Mouse (Mus musculus) ovary, postnatal 36 days (tissue): ENCODE results near the gene Frmd4a.
"Not testable (repeated sequence)": the region's sequence is repeated elsewhere in the genome, so short reads cannot be mapped to it uniquely, and the experiment has no call there.

Experiments used
- DNase-seq: peaks from one replicate; pipeline ENCODE4 v3.0.0; 2022; ENCODE audit warnings: low spot score, mixed read lengths

The Frmd4a gene

DNA sequence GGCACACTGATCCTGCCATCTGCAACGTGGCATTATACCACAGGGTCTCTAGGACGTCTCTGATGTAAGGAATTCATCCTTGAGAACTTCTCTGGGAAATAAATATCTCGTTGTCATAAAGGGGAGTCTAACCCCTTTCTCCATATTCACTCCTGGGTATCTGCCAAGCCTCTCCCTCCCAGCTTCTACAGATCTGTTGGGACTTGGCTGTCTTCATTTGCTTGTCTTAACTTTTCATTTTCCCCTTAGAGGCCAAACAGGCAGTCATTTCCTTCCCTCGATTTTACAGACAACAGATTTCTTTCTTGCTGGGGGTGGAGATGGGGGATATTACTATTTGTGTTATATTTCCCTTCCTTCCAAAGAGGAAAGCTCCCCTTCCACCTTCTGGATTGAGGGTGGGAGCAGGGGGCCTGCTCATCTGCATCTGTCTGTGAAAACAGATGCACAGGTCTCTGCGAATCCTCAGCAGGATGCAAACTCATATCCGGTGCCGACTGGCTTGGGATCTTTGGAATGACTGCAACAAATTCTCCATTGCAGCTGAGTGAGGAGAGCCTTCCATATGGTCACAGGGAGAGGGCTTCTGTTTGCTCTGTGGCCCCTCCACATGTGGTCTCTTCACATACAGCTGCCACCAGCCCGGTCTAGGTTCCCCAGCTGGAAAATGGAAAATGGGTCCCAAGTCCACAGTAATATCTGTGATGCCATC, 562.0 kb downstream of the Frmd4a start:
- DNase-seq, result no peak

DNA sequence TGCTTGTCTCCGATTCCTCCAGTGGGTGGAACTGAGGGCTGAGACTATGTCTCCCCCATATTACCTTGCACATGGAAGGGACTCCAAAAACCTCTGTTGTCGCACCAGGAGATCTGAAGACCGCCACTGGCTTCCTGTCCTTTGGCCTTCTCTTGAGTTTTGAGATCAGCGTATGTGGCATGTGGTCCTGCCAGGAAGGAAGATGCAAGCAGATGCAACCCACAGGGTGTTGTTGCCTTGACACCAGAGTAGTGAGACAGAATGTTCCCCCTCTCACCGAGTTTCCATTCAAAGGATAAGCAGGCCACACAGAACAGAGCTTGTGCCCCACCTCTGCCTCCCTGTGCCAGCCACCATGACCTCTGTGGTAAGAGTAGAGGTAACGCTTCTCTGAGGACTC, 563.1 kb downstream of the Frmd4a start:
- no peak for DNase-seq

- DNase-seq, result no peak
These were observed 565.4 kb downstream of the Frmd4a start for GRCm38 (mm10) chr2:4582930-4583329.

DNA sequence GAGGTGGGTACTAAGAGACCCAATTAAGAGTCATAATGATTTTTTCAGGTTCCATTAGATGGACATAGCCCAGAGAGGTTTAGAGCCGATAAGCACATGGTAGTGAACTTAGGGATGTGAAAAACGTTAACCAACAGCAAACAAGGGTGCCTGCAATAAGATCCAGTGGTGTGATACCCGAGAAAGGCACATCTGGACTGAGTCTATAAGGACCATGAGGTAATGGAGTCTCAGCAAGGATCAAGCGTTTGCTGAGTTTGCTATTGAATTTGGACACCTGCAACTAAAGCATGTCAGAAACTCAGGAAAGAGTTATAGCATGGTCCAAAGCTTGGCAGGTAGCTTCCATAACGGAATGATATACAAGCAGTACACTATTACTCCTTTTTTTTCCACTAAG, 566.7 kb downstream of the Frmd4a start:
- DNase-seq, result no peak

DNA sequence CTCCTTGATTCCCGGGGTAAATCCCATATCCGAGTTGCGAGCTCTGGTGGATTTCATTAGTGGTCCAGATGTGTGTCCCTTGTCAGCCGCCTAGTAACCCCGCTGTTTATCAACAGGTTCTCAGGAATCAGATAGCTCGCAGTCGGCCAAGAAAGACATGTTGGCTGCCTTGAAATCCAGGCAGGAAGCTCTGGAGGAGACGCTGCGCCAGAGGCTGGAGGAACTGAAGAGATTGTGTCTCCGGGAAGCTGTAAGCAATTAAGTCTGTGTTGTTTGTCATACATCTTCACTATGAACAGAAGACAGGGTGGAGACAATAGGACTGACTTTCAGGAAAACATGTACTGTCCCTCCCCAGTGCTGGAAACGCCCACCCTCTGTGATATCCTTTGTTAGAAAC, 568.7 kb downstream of the Frmd4a start:
- DNase-seq, result no peak

DNA sequence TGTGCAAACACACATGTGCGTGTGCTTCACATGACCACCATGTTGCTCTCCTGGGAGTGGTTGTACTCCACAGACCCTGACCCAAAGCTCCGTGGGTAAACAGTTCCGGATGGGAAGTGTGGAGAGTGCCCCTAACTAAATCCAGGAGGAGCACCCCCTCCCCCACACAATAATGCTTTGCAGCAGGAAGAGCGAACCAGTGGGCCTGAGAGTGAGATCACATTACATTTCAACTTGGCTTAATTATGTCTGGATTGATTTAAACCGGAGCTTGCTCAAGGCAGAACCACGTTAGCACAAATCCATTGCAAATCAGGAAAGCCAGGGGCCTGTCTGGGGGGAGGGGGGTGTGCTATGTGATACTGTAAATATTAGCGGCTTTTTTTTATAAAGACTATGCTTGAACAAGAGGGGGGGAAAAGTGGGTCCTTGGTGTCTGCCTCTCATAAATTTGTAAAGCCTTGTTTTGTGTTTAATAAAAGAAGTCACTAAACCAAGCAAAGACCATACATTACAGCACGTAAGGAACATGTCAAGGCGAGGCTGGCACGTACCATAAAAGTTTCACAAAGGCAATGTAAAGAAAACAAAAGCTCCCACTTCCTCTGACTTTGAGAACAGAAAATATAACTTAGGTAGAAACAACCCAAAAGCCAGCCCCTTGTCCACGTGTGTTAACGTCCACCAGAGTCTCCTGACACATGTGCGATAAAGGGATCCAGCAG, 570.3 kb downstream of the Frmd4a start:
- DNase-seq, result no peak

DNA sequence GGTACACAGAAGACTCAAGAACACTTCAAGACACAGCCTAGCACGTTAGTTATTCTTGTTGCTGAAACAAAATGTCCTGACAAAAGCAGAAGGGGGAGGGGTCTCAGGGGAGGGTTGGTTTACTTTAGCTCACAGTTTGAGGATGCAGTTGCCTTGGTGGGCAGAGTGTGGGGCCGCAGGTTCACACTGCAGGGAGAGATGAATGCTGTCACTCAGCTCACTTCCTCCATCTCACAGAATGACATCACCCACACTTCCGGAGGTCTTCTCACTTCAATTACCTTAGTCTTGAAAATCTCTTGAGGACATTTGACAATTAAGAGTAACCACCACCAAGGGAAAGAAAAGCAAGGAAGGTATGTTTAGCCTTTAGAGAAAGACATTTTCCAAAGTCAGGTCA, 574.1 kb downstream of the Frmd4a start:
- DNase-seq, result no peak

DNA sequence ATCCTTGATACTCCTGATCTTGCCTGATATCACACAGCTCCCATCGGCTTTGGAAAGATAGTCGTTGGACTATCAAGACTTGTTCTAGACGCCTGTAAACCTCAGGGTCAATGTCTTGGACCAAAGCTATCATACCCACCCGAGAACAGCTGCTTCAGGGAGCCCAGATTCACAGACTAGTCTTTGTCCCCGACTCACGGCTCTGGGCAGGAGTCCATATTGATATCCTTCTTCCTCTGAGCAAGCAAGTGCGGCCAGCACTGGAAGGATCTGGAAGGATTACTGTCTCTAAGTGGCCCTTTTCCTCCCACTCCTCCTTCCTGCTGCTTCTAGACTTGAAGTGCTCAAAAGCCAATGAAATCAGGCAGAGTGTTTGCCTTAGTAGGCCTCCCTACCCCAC, 575.1 kb downstream of the Frmd4a start:
- DNase-seq, result no peak

- peak; percentile 64 for DNase-seq
These were observed 575.9 kb downstream of the Frmd4a start for GRCm38 (mm10) chr2:4593433-4593832.

- DNase-seq, result no peak
These were observed 576.4 kb downstream of the Frmd4a start for GRCm38 (mm10) chr2:4593878-4594387.

DNA sequence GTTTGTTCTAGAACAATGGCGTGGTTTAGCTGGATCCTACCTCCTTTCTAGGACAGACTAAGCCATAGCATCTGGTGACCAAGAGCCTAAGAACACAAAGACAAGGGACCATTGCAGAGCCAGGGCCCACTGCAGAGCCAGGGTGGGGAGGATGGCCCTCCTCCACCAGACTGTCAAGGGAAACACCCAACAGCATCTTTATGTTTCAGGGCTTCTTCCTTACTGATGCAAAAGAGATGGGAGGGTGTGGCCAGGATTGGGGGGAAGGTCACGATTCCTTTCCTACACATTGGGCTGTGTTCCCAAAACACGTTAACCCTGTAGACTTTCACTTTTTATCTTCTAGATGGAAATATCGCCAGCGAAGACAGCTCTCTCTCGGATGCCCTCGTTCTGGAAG, 579.5 kb downstream of the Frmd4a start:
- no peak for DNase-seq

DNA sequence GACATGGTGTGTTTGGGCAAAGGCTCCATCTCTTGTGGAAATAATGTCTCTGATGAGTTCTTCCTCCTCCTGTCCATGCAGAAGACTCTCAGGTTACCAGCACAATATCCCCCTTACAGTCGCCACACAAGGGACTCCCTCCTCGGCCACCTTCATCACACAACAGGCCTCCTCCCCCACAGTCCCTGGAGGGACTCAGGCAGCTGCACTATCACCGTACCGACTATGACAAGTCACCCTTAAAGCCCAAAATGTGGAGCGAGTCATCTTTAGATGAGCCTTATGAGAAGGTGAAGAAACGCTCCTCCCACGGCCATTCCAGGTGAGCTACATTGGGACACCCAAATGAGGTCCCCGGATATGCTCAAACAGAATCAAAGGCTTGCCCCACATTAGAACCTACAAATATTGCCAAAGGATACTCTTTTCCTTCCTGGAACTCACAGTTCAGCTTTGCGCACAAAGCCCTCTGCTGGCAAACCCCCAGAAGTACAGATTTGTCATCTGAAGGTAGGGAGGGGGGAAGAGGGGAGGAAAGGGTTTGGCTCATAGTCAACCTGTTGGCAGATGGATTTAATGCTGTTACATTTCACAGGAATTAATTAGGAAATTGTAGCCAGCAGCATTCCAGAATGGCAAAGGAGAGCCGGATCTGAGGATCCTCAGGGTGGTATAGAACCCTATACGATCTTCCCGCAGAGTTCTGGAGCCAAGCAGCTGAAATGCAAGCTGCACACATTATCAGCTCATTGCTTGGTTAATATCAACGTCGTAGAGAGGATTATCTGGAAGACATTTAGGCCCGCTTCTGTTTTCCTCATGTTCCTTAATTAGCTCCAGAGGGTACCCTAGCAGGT, 583.7 kb downstream of the Frmd4a start:
- peak; percentile 59 for DNase-seq

GRCm38 (mm10) chr2:4603361-4603945, 585.9 kb downstream of the Frmd4a start:
- DNase-seq, result no peak

GRCm38 (mm10) chr2:4606559-4606958, 589.0 kb downstream of the Frmd4a start:
- DNase-seq, result no peak

DNA sequence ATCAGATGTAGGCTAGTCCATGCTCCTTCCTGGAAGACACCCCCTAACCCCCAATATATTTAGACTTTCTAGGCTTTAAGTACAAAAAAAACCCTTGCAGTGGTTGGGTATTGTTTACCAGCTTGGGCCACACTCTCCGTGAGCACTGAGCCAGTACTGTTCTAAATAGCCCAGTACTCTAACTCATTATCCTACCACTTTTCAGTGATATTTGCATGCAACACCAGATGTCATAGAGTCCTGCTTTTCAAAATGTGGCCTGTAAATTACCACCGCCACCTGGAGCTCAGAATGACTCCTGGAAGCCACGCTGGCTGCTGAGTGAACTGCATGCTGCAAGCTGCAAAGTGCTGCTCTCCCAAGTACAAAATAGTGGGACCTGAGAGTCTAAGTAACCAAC, 590.7 kb downstream of the Frmd4a start:
- DNase-seq, result no peak

DNA sequence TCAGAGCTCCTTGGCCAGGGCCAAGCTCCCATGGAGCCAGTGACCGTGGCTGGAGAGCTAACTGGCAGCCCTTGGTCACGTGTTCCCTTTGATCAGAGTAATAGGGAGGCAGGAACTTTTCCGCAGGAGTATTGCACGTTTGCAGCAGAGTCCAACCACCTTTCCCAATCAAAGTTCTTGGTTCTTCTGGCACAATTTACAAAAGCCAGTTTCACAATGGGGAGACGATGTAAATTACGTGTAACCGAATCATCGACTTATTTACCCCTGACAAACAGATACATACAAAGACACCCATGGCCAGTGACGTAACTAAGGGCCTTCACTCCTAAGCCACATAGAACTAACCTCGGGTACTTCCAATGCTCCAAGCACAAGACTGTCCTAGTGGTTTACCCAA, 591.9 kb downstream of the Frmd4a start:
- no peak for DNase-seq

- DNase-seq, result no peak
These were observed 593.8 kb downstream of the Frmd4a start for GRCm38 (mm10) chr2:4611295-4611694.

- no peak for DNase-seq
These were observed 594.2 kb downstream of the Frmd4a start for GRCm38 (mm10) chr2:4611704-4612103.

DNA sequence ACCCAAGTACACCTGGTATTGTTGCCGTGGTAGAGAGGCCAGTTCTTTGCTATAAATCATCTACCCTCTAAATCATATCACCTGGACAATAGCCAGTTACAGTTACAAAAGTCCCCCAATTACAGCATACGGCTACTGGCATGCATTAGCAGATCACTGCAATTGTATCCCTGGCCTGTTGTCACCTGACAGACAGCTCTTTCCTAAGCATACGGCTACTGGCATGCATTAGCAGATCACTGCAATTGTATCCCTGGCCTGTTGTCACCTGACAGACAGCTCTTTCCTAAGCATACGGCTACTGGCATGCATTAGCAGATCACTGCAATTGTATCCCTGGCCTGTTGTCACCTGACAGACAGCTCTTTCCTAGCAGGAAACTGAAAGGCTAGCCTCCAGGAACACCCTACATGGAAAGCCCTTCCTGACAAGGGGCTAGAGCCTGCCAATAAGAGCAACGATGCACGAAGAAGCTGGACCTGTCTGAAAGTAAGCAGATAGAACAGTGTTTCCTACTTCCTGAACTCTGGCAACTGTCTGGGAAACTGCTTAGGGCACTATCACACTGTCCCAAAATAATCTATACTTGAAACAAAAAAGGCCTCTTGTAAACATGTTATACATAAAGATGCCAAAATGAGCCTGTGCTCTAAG, 596.9 kb downstream of the Frmd4a start:
- not testable (repeated sequence) for DNase-seq

DNA sequence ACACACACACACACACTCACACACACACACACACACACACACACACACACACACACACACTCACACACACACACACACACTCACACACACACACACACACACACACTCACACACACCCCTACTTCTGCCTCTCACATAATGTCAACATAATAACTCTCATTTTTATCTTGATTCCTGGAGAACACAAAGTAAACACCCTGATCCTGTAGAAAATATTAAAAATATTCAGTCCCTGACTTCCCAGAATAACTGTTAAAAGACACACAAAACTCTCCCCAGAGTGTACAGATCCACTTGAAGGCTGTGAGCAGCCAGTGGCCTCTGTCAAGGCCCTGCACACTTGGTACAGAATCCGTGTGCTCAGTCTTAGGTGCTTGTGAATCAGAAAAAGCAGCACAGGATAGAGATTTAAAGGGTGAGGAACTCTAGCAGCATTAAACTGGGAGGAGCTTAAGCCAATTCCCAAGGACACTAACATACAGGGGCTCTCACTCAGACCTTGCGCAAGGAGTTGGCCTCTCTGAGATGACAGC, 597.6 kb downstream of the Frmd4a start:
- DNase-seq, result no peak

DNA sequence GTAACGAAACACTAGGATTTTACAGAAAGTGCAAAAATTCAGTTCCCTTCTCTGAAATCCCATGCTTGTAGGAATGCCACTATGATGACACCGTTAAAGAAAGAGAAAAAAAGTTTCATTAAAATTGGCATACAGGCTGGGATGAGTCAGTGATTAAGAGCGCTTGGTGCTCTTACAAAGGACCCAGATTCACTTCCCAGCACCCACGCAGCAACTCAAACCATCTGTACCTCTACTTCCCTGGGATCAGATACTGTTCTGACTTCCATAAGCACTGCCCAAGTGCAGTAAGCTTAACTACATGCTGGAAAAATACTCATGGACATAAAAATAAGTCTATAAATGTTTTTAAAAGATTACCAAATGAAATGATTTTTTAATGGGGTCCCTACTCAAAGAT, 599.5 kb downstream of the Frmd4a start:
- no peak for DNase-seq
